Mouse (Mus musculus) neural tube, embryonic 14.5 days (tissue): ENCODE measurements at regions not wholly inside any gene's neighbourhood (a gene's known extent, or its start where the extent isn't known, plus 50 kb on each side); places are given as distances from the start of the nearest gene placed in this dataset.

Experiments used
- ATAC-seq: fragments of 200-750 bp; cut with Nextera tagmentation; 2 replicates; pipeline ENCODE4 v1.8.0; 2017; ENCODE audit warnings: low read depth, mild to moderate bottlenecking, moderate TSS enrichment, moderate library complexity
- H3K27ac ChIP-seq: fragments of 300-500 bp; sonication (generic); 2 replicates; pipeline ENCODE4 v1.5.1; 2014; ENCODE audit warnings: low read depth, mild to moderate bottlenecking, control low read depth, low read length, moderate library complexity, mixed read lengths
- H3K27me3 ChIP-seq: fragments of 300-500 bp; sonication (generic); 2 replicates; pipeline ENCODE4 v1.6.1; 2014; ENCODE audit warnings: low read length; ENCODE audit not compliant: control insufficient read depth, insufficient read depth
- H3K36me3 ChIP-seq: fragments of 300-500 bp; sonication (generic); 2 replicates; pipeline ENCODE4 v1.6.1; 2014; ENCODE audit warnings: low read length, mixed read lengths; ENCODE audit not compliant: control insufficient read depth, insufficient read depth
- H3K4me1 ChIP-seq: fragments of 300-500 bp; sonication (generic); 2 replicates; pipeline ENCODE4 v1.6.1; 2014; ENCODE audit warnings: low read length; ENCODE audit not compliant: control insufficient read depth, insufficient read depth
- H3K4me2 ChIP-seq: fragments of 300-500 bp; sonication (generic); 2 replicates; pipeline ENCODE4 v1.6.1; 2014; ENCODE audit warnings: mild to moderate bottlenecking, low read depth, low read length, control low read depth
- H3K4me3 ChIP-seq: fragments of 300-500 bp; sonication (generic); 2 replicates; pipeline ENCODE4 v1.5.1; 2014; ENCODE audit warnings: low read depth, low read length, control low read depth, mixed read lengths
- H3K9ac ChIP-seq: fragments of 300-500 bp; sonication (generic); replicated peaks from 2 replicates; pipeline ENCODE4 v1.6.1; 2014; ENCODE audit warnings: low read depth, mild to moderate bottlenecking, control low read depth, low read length, mixed read lengths
- H3K9me3 ChIP-seq: fragments of 300-500 bp; sonication (generic); 2 replicates; pipeline ENCODE4 v1.6.1; 2016; ENCODE audit warnings: low read length; ENCODE audit not compliant: control insufficient read depth
- WGBS: fragments of 180-500 bp; shearing (Covaris S2); extraction: QIAGEN DNeasy Blood & Tissue Kit; methylation state at CpG from one replicate; pipeline ENCODE4 v1.1.7; 2014; 5-methylcytosine and 5-hydroxymethylcytosine counted together

- no peak overlapping the region for H3K4me2 ChIP-seq
- WGBS = 88% methylated on average over 2 of the region's 2 CpGs
- H3K9ac ChIP-seq = no peak overlapping the region
- no peaks in the 10 kb centered on the region for H3K9me3 ChIP-seq
- no peaks in the 10 kb centered on the region for H3K36me3 ChIP-seq
- no peaks in the 10 kb centered on the region for H3K27me3 ChIP-seq
- ATAC-seq = no peak
- H3K4me3 ChIP-seq = no peak overlapping the region
- H3K4me1 ChIP-seq = no peaks in the 10 kb centered on the region
- no peak overlapping the region for H3K27ac ChIP-seq
Observed at GRCm38 (mm10) chr8:113250264-113250663, 385.1 kb upstream of the Mon1b start.

GRCm38 (mm10) chr8:113254076-113254475 lies 381.3 kb upstream of the Mon1b start:
- Histone ChIP-seq H3K4me3 (no peak overlapping the region), H3K4me1 (no peaks in the 10 kb centered on the region), H3K9me3 (no peaks in the 10 kb centered on the region), H3K27me3 (no peaks in the 10 kb centered on the region), H3K4me2 (no peak overlapping the region), H3K27ac (no peak overlapping the region), H3K9ac (no peak overlapping the region), H3K36me3 (no peaks in the 10 kb centered on the region)
- 62% methylated on average over 5 of the region's 5 CpGs for WGBS
- no peak for ATAC-seq

GRCm38 (mm10) chr8:113259477-113259876 lies 375.9 kb upstream of the Mon1b start:
- H3K9me3 ChIP-seq = no peaks in the 10 kb centered on the region
- no peak overlapping the region for H3K9ac ChIP-seq
- 89% methylated on average over 1 of the region's 1 CpGs for WGBS
- no peak overlapping the region for H3K4me2 ChIP-seq
- no peak for ATAC-seq
- no peaks in the 10 kb centered on the region for H3K4me1 ChIP-seq
- H3K27ac ChIP-seq = no peak overlapping the region
- H3K27me3 ChIP-seq = no peaks in the 10 kb centered on the region
- no peak overlapping the region for H3K4me3 ChIP-seq
- no peaks in the 10 kb centered on the region for H3K36me3 ChIP-seq

GRCm38 (mm10) chr8:113263296-113263695 lies 372.1 kb upstream of the Mon1b start:
- H3K9ac ChIP-seq = no peak overlapping the region

GRCm38 (mm10) chr8:113271262-113271661 lies 364.1 kb upstream of the Mon1b start:
- WGBS = 95% methylated on average over 4 of the region's 4 CpGs

More at GRCm38 (mm10) chr8:113263296-113263695, 372.1 kb upstream of the Mon1b start:
- 73% methylated on average over 3 of the region's 3 CpGs for WGBS
- no peaks in the 10 kb centered on the region for H3K4me1 ChIP-seq
- H3K27ac ChIP-seq = no peak overlapping the region
- ATAC-seq = no peak
- no peak overlapping the region for H3K4me2 ChIP-seq
- H3K4me3 ChIP-seq = no peak overlapping the region
- H3K9me3 ChIP-seq = no peaks in the 10 kb centered on the region
- no peaks in the 10 kb centered on the region for H3K27me3 ChIP-seq
- H3K36me3 ChIP-seq = no peaks in the 10 kb centered on the region

GRCm38 (mm10) chr8:113300273-113300843 lies 335.0 kb upstream of the Mon1b start:
- no peaks in the 10 kb centered on the region for H3K27me3 ChIP-seq
- H3K9me3 ChIP-seq = no peaks in the 10 kb centered on the region
- 76% methylated on average over 4 of the region's 4 CpGs for WGBS
- ATAC-seq = no peak
- no peaks in the 10 kb centered on the region for H3K4me1 ChIP-seq
- no peak overlapping the region for H3K27ac ChIP-seq
- no peaks in the 10 kb centered on the region for H3K36me3 ChIP-seq
- no peak overlapping the region for H3K4me2 ChIP-seq
- H3K4me3 ChIP-seq = no peak overlapping the region
- no peak overlapping the region for H3K9ac ChIP-seq

More at GRCm38 (mm10) chr8:113271262-113271661, 364.1 kb upstream of the Mon1b start:
- no peak overlapping the region for H3K4me3 ChIP-seq
- no peaks in the 10 kb centered on the region for H3K9me3 ChIP-seq
- no peaks in the 10 kb centered on the region for H3K4me1 ChIP-seq
- H3K4me2 ChIP-seq = no peak overlapping the region
- H3K36me3 ChIP-seq = no peaks in the 10 kb centered on the region
- no peak for ATAC-seq
- no peak overlapping the region for H3K9ac ChIP-seq
- H3K27me3 ChIP-seq = no peaks in the 10 kb centered on the region
- no peak overlapping the region for H3K27ac ChIP-seq

GRCm38 (mm10) chr8:113303426-113303825 lies 332.0 kb upstream of the Mon1b start:
- no peak overlapping the region for H3K4me2 ChIP-seq
- H3K9ac ChIP-seq = no peak overlapping the region
- no peaks in the 10 kb centered on the region for H3K9me3 ChIP-seq
- H3K4me1 ChIP-seq = no peaks in the 10 kb centered on the region
- no peak for ATAC-seq
- no peaks in the 10 kb centered on the region for H3K27me3 ChIP-seq
- no peaks in the 10 kb centered on the region for H3K36me3 ChIP-seq
- no peak overlapping the region for H3K4me3 ChIP-seq
- 64% methylated on average over 8 of the region's 8 CpGs for WGBS
- no peak overlapping the region for H3K27ac ChIP-seq

- Histone ChIP-seq H3K9me3 (no peaks in the 10 kb centered on the region), H3K27me3 (no peaks in the 10 kb centered on the region), H3K27ac (no peak overlapping the region), H3K4me2 (no peak overlapping the region), H3K36me3 (no peaks in the 10 kb centered on the region), H3K4me3 (no peak overlapping the region), H3K4me1 (no peaks in the 10 kb centered on the region), H3K9ac (no peak overlapping the region)
- ATAC-seq = no peak
- WGBS = 56% methylated on average over 3 of the region's 3 CpGs
Observed at GRCm38 (mm10) chr8:113317169-113317568, 318.2 kb upstream of the Mon1b start.

GRCm38 (mm10) chr8:113331576-113331975 lies 303.8 kb upstream of the Mon1b start:
- Histone ChIP-seq H3K27me3 (no peaks in the 10 kb centered on the region), H3K4me3 (no peak overlapping the region), H3K4me2 (no peak overlapping the region), H3K9ac (no peak overlapping the region), H3K4me1 (no peaks in the 10 kb centered on the region), H3K9me3 (no peaks in the 10 kb centered on the region), H3K36me3 (no peaks in the 10 kb centered on the region), H3K27ac (no peak overlapping the region)
- whole genome bisulfite sequencing = 68% methylated on average over 6 of the region's 6 CpGs
- ATAC-seq = no peak
